Mouse (Mus musculus) thymus, adult 2 months (tissue): ENCODE measurements around the gene Qprt.

ENCODE experiments used
- CTCF ChIP-seq: fragments of 200-500 bp; IDR thresholded peaks from 2 replicates; pipeline ENCODE4 v1.5.1; 2012; ENCODE audit warnings: mild to moderate bottlenecking, control low read depth, low read length, moderate library complexity, borderline replicate concordance; ENCODE audit not compliant: control insufficient read depth, poor library complexity, insufficient read depth; ENCODE audit errors: extremely low read depth
- POLR2A ChIP-seq: fragments of 200-500 bp; IDR thresholded peaks from 2 replicates; pipeline ENCODE4 v1.6.1; 2012; ENCODE audit warnings: mild to moderate bottlenecking, low read length, control low read depth, moderate library complexity; ENCODE audit not compliant: control insufficient read depth, poor library complexity, insufficient read depth; ENCODE audit errors: extremely low read depth

DNA sequence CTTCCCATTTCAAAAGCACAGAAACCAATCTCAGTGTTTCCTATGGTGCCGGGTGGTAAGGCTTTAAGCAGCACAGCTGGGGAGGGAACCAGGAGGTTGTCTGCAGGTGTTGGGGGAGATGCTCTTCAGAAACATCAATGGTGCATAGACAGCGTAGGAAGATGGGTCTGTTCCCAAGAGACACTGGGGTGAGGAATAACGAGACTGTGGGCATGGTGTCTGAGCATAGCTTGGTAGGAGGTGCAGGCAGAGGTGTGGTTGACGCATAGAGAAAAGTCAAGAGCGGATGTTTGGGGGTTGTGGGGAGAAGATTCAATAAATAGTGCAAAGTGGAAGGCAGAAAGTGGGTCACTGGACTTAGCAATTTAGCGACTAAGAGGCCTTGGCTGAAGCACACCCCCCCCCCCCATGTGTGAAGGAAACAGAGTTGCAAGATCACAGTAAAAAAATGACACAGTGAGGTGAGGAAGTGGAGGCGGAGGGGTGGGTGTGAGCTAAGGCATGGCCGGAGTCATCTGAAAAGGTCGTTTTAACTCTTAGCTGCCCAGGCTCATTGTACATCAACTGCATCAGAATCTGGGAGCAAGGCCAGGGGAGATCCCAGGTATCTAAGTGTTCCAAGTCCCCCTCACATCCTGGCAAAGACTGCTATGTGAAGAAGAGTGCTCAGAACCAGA, 9.0 kb downstream of the Qprt start:
- no peak for TF ChIP-seq POLR2A
- no peak for TF ChIP-seq CTCF
